Mouse (Mus musculus) midbrain, embryonic 14.5 days (tissue): ENCODE measurements around the gene Lmo2. TPM values are rescaled to one million over a fixed set of nuclear protein-coding genes. Genes with fewer than 3 reads are reported as not detected.
"Not testable (repeated sequence)": the region's sequence is repeated elsewhere in the genome, so short reads cannot be mapped to it uniquely, and the experiment has no call there.

Experiments used
- ATAC-seq: fragments of 200-750 bp; cut with Nextera tagmentation; 2 replicates; pipeline ENCODE4 v1.8.0; 2017; ENCODE audit warnings: moderate number of reproducible peaks, moderate library complexity; ENCODE audit not compliant: low FRiP score, low TSS enrichment
- DNase-seq: peaks from one replicate; pipeline ENCODE4 v3.0.0-alpha.2; 2015
- H3K27ac ChIP-seq: fragments of 300-500 bp; sonication (generic); replicated peaks from 2 replicates; pipeline ENCODE4 v1.5.1; 2014; ENCODE audit warnings: mild to moderate bottlenecking, low read depth, low read length, moderate library complexity
- H3K27me3 ChIP-seq: fragments of 300-500 bp; sonication (generic); 2 replicates; pipeline ENCODE4 v1.6.1; 2014; ENCODE audit warnings: low read length, control low read depth, mixed read lengths; ENCODE audit not compliant: control insufficient read depth, insufficient read depth
- H3K36me3 ChIP-seq: fragments of 300-500 bp; sonication (generic); 2 replicates; pipeline ENCODE4 v1.6.1; 2014; ENCODE audit warnings: low read length, control low read depth; ENCODE audit not compliant: control insufficient read depth, insufficient read depth
- H3K4me1 ChIP-seq: fragments of 300-500 bp; sonication (generic); 2 replicates; pipeline ENCODE4 v1.6.1; 2014; ENCODE audit warnings: mild to moderate bottlenecking, antibody characterized with exemption, low read length, control low read depth; ENCODE audit not compliant: control insufficient read depth, insufficient read depth
- H3K4me2 ChIP-seq: fragments of 300-500 bp; sonication (generic); 2 replicates; pipeline ENCODE4 v1.6.1; 2014; ENCODE audit warnings: mild to moderate bottlenecking, low read length, moderate library complexity
- H3K4me3 ChIP-seq: fragments of 300-500 bp; sonication (generic); replicated peaks from 2 replicates; pipeline ENCODE4 v1.5.1; 2014; ENCODE audit warnings: low read depth, low read length
- H3K9ac ChIP-seq: fragments of 300-500 bp; sonication (generic); replicated peaks from 2 replicates; pipeline ENCODE4 v1.6.1; 2014; ENCODE audit warnings: mild to moderate bottlenecking, low read length, moderate library complexity
- H3K9me3 ChIP-seq: fragments of 300-500 bp; sonication (generic); 2 replicates; pipeline ENCODE4 v1.6.1; 2016; ENCODE audit warnings: low read length, control low read depth, mixed read lengths; ENCODE audit not compliant: control insufficient read depth
- WGBS: fragments of 180-500 bp; shearing (Covaris S2); extraction: QIAGEN DNeasy Blood & Tissue Kit; methylation state at CpG from one replicate; pipeline ENCODE4 v1.1.7; 2014; 5-methylcytosine and 5-hydroxymethylcytosine counted together
- polyA plus RNA-seq: library from polyadenylated mRNA; unstranded; fragments of >200 nt; fragmentation: Nextera tagmentation; extraction: Ambion mirVana; gene quantifications from 2 replicates; pipeline ENCODE4 v1.2.1, GENCODE M21; 2014

Gene Lmo2
- polyA plus RNA-seq, 1 experiment from 2014 or later, result 31.6 TPM

DNA sequence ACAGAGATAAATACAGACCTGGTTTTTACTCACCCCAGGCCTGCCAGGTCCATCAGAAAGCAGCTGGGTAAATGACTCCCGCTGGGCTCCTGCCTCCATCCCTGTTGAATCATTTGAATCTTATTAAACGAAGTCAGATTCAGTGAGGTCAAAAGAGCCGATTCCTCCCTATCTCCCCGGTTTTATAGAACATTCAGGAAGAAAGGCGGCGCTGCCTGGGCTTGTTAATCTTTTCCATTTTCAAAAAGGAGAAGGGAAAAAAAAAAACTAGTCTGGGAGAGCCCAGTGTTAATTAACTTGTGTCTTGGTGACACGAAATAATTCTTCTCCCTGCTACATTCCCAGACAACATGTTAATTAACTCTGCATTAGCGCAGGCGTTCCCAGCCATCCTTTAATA is 19.9 kb downstream of the Lmo2 start:
- 9% methylated on average over 9 of the region's 9 CpGs for WGBS
- Histone ChIP-seq H3K4me1 (peaks cover 15% of the 10 kb centered on the region), H3K9ac (no peak overlapping the region), H3K4me2 (peak overlapping the region; percentile 17; the same call in 1 of the 2 replicates), H3K27me3 (no peaks in the 10 kb centered on the region), H3K27ac (peak overlapping the region; percentile 10; the same call in 1 of the 2 replicates), H3K4me3 (no peak overlapping the region), H3K36me3 (no peaks in the 10 kb centered on the region), H3K9me3 (no peaks in the 10 kb centered on the region)
- DNase-seq (peak; percentile 64), ATAC-seq (no peak)

DNA sequence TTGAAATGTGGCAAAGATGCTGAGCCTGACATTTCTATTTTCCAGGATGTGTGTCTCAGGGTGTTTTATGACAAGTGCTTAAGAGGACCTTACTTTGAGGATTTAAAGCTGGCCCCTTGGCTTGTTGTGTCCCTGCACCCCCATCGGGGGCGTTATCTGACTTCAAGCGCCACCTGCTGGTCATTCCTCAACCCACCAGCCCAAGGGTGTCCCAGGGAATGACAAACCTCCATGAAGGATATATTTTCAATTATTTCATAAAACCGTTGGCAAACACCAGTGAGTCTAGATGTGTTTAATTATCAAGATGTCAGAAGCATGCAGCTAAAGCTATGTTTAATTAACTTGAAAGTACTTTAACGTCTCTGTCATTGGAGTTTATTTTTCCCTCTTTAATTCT is 24.5 kb downstream of the Lmo2 start:
- Histone ChIP-seq H3K9me3 (no peaks in the 10 kb centered on the region), H3K27ac (no peak overlapping the region), H3K4me3 (no peak overlapping the region), H3K27me3 (no peaks in the 10 kb centered on the region), H3K36me3 (no peaks in the 10 kb centered on the region), H3K4me1 (peaks cover 9% of the 10 kb centered on the region), H3K4me2 (no peak overlapping the region), H3K9ac (no peak overlapping the region)
- ATAC-seq (peak; percentile 80), DNase-seq (peak; percentile 93)
- 7% methylated on average over 5 of the region's 5 CpGs for WGBS

DNA sequence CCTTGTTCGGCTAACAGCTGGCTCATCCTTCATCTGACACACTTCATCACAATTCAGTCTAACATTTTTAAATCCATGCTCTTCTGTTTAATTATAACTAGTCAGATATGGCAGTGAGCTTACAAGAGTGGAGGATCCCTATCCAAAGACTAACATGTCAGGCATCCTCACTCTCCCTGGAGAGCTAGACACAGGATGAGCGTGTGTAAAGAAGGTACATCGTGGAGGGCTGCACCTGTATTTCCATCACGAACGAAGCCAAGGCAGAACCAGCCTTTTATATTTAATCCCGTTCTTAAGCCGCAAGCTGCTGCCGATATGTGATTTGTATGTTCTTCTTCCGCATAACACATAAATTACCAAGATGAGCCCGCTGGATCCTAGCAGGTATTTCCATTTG is 25.4 kb downstream of the Lmo2 start:
- WGBS, result 84% methylated on average over 10 of the region's 10 CpGs

DNA sequence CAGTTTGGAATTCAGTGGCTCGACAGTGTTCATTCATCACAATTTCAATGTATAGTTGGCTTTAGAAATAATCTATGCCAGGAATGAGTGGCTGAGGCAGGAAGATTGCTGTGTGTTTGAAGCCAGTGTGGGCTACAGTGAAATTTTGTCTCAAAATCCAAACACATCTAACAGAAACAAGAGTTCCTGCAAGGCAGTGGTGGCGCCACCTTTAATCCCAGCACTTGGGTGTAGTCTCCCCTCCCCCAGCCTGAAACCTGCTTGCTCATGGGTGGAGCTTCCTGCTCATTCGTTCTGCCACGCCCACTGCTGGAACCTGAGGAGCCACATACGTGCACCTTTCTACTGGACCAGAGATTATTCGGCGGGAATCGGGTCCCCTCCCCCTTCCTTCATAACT is 29.8 kb downstream of the Lmo2 start:
- H3K4me2 ChIP-seq, DNase-seq, H3K36me3 ChIP-seq, ATAC-seq, H3K4me3 ChIP-seq, H3K9me3 ChIP-seq, H3K27ac ChIP-seq, H3K27me3 ChIP-seq, H3K4me1 ChIP-seq, H3K9ac ChIP-seq: not testable (repeated sequence)
- WGBS, result 74% methylated on average over 6 of the region's 8 CpGs

More for the DNA sequence above, 25.4 kb downstream of the Lmo2 start:
- H3K9me3 ChIP-seq, result no peaks in the 10 kb centered on the region
- H3K27me3 ChIP-seq, result no peaks in the 10 kb centered on the region
- no peak for DNase-seq
- H3K4me1 ChIP-seq, result peaks cover under 1% of the 10 kb centered on the region
- ATAC-seq, result no peak
- no peaks in the 10 kb centered on the region for H3K36me3 ChIP-seq
- no peak overlapping the region for H3K4me3 ChIP-seq
- H3K27ac ChIP-seq, result no peak overlapping the region
- no peak overlapping the region for H3K4me2 ChIP-seq
- H3K9ac ChIP-seq, result no peak overlapping the region

DNA sequence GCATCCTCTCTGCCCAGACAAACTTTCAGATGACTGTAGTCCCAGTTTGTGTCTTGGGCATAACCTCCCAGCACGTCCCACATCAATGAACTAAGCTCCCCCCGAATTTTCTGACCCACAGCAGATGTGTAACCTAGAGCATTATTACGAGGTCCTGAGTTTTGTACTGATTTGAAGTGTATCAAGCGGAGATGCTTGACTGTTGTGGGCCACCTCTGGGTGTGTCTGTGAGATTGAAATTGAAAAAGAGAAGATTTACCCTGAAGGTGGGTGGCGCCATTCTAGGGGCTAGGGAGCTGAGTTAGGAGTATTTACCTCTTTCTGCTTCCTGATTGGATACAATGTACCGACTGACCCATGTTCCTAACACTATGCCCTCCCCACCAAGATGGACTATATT is 31.9 kb downstream of the Lmo2 start:
- Histone ChIP-seq H3K36me3 (no peaks in the 10 kb centered on the region), H3K27ac (no peak overlapping the region), H3K9ac (no peak overlapping the region), H3K4me2 (no peak overlapping the region), H3K4me3 (no peak overlapping the region), H3K9me3 (no peaks in the 10 kb centered on the region), H3K4me1 (peaks cover 6% of the 10 kb centered on the region; the same call in 1 of the 2 replicates), H3K27me3 (no peaks in the 10 kb centered on the region)
- no peak for ATAC-seq
- WGBS, result 89% methylated on average over 6 of the region's 6 CpGs
- DNase-seq, result no peak

DNA sequence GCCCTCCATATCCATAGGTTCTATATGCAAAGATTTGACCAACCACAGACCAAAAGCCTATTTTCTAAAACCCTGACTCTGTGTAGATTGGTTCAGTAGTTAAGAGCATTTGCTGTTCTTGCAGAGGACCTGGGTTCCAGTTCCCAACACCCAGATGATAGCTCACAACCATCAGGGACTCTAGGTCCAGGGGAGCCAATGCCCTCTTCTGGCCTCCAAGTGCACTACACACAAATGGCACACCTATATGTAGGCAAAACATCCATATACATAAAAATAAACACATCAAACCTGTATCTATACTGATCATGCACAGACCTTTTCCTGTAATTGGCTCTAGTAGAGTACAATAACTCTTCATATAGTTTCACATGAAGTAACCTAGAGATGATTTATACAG is 33.5 kb downstream of the Lmo2 start:
- Histone ChIP-seq H3K27ac (no peak overlapping the region), H3K4me1 (peaks cover 6% of the 10 kb centered on the region; the same call in 1 of the 2 replicates), H3K9ac (no peak overlapping the region), H3K9me3 (no peaks in the 10 kb centered on the region), H3K4me3 (no peak overlapping the region), H3K36me3 (no peaks in the 10 kb centered on the region), H3K27me3 (no peaks in the 10 kb centered on the region), H3K4me2 (no peak overlapping the region)
- no peak for DNase-seq
- no peak for ATAC-seq

DNA sequence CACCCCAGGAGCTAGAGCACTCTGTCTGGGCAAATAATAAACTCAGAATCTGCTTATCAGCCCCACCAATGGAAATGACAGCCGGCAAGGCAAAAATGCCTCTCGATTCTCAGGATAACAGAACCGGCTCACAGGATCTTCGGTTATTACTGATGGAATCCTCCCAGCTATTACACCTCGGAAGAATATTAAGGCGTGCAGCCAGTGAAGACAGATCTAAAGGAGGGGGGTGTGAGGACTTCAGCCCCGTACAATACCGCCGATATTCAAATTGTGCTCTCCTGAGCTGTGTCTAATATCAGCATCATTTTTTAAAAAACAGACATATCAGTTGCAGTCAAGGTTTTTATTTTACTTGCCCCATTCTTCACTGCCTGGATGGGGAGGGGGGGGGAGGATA is 34.4 kb downstream of the Lmo2 start:
- ATAC-seq (no peak), DNase-seq (peak; percentile 43)
- no peak overlapping the region for H3K4me3 ChIP-seq
- no peaks in the 10 kb centered on the region for H3K9me3 ChIP-seq
- H3K27me3 ChIP-seq, result no peaks in the 10 kb centered on the region
- 53% methylated on average over 9 of the region's 9 CpGs for WGBS
- peak overlapping the region; percentile 31 for H3K4me2 ChIP-seq
- H3K27ac ChIP-seq, result peak overlapping the region; percentile 75
- H3K36me3 ChIP-seq, result no peaks in the 10 kb centered on the region
- H3K4me1 ChIP-seq, result peaks cover 6% of the 10 kb centered on the region; the same call in 1 of the 2 replicates
- H3K9ac ChIP-seq, result peak overlapping the region; percentile 41; the same call in 1 of the 2 replicates

DNA sequence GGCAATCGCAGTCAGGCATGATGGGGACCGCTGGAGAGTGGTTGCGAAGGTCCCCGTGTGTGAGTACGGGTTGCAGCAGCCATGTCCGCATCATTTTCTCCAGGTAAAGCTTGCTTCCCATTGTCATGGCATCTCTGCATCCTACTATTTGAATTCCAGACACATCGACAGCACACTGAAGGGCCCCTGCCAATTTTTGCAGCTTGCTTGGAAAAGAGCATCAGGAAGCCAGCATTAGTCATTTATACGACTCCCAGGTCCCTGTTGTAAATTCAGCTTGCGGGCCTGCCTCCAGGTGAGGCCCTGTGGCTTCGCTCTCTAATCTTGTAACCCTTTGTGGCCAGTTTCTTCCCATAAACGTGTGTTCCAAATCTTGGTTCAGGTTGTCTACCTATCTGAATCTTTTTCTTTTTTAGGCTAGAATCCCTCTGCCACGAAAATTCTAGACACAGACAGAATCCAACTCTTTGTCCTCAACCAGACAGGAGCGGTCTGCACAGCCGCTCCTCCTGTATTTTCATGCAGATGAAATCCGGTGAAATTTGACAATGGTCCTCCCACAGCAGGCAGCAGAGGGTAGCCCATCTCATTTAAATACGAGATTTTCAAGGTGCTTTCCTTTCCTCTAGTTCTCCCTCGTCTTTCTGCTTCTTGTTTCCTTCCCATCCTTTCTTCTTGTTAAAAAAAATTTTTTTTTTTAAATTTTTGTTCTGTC is 35.0 kb downstream of the Lmo2 start:
- H3K4me3 ChIP-seq, result no peak overlapping the region
- peak overlapping the region; percentile 41; the same call in 1 of the 2 replicates for H3K9ac ChIP-seq

DNA sequence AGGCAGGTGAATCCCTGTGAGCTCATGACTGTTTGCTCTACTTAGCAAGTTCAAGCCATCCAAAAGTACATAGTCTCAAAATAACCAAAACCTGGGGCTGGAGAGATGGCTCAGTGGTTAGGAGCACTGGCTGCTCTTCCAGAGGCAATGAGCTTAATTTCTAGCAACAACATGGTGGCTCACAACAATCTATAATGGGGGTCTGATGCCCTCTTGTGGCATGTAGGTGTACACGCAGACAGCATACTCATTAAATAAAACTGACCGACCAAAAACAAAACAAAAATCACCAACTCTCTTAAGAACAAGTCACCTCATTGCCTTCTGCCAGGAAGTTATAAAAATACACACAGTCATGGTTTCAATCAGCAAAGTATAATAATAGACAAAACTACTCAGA is 43.3 kb downstream of the Lmo2 start:
- Histone ChIP-seq H3K27ac (no peak overlapping the region), H3K4me3 (no peak overlapping the region), H3K4me1 (no peaks in the 10 kb centered on the region), H3K27me3 (no peaks in the 10 kb centered on the region), H3K36me3 (no peaks in the 10 kb centered on the region), H3K9me3 (no peaks in the 10 kb centered on the region), H3K4me2 (no peak overlapping the region), H3K9ac (no peak overlapping the region)
- ATAC-seq (no peak), DNase-seq (peak; percentile 67)
- WGBS, result 25% methylated on average over 2 of the region's 2 CpGs

More for the DNA sequence above, 35.0 kb downstream of the Lmo2 start:
- Histone ChIP-seq H3K27me3 (no peaks in the 10 kb centered on the region), H3K4me1 (peaks cover 6% of the 10 kb centered on the region; the same call in 1 of the 2 replicates), H3K4me2 (peak overlapping the region; percentile 31), H3K36me3 (no peaks in the 10 kb centered on the region), H3K9me3 (no peaks in the 10 kb centered on the region), H3K27ac (peak overlapping the region; percentile 75)
- peak; percentile 69 for DNase-seq
- no peak for ATAC-seq
- WGBS, result 17% methylated on average over 17 of the region's 17 CpGs
